Mouse (Mus musculus) stomach, embryonic 15.5 days (tissue): ENCODE data around the gene Ebf1. TPM values are rescaled to one million over a fixed set of nuclear protein-coding genes. Genes with fewer than 3 reads are reported as not detected.

ENCODE experiments used
- ATAC-seq: fragments of 200-750 bp; cut with Nextera tagmentation; 2 replicates; pipeline ENCODE4 v1.8.0; 2017; ENCODE audit warnings: low read depth, moderate number of reproducible peaks, moderate TSS enrichment; ENCODE audit not compliant: insufficient read depth, low FRiP score
- H3K27ac ChIP-seq: fragments of 300-500 bp; sonication (generic); 2 replicates; pipeline ENCODE4 v1.5.1; 2015; ENCODE audit warnings: mild to moderate bottlenecking, inconsistent platforms
- H3K27me3 ChIP-seq: fragments of 300-500 bp; sonication (generic); replicated peaks from 2 replicates; pipeline ENCODE4 v1.6.1; 2015; ENCODE audit warnings: inconsistent platforms
- H3K36me3 ChIP-seq: fragments of 300-500 bp; sonication (generic); 2 replicates; pipeline ENCODE4 v1.6.1; 2015; ENCODE audit warnings: inconsistent platforms
- H3K4me1 ChIP-seq: fragments of 300-500 bp; sonication (generic); 2 replicates; pipeline ENCODE4 v1.6.1; 2015; ENCODE audit warnings: inconsistent platforms
- H3K4me2 ChIP-seq: fragments of 300-500 bp; sonication (generic); 2 replicates; pipeline ENCODE4 v1.6.1; 2015; ENCODE audit warnings: mild to moderate bottlenecking, inconsistent platforms
- H3K4me3 ChIP-seq: fragments of 300-500 bp; sonication (generic); replicated peaks from 2 replicates; pipeline ENCODE4 v1.5.1; 2015; ENCODE audit warnings: inconsistent platforms
- H3K9ac ChIP-seq: fragments of 300-500 bp; sonication (generic); 2 replicates; pipeline ENCODE4 v1.6.1; 2015; ENCODE audit warnings: inconsistent platforms
- H3K9me3 ChIP-seq: fragments of 300-500 bp; sonication (generic); 2 replicates; pipeline ENCODE4 v1.6.1; 2016; ENCODE audit warnings: inconsistent platforms
- WGBS: fragments of 180-500 bp; shearing (Covaris S2); methylation state at CpG from one replicate; pipeline ENCODE4 v1.1.7; 2015; 5-methylcytosine and 5-hydroxymethylcytosine counted together
- polyA plus RNA-seq: library from polyadenylated mRNA; unstranded; fragments of >200 nt; fragmentation: Nextera tagmentation; extraction: Ambion mirVana; gene quantifications from 2 replicates; pipeline ENCODE4 v1.2.1, GENCODE M21; 2015

The Ebf1 gene
- polyA plus RNA-seq, 1 experiment from 2014 or later, result 12.2 TPM

- H3K27ac ChIP-seq, result no peak overlapping the region
- no peak overlapping the region for H3K9ac ChIP-seq
- no peak for ATAC-seq
- no peaks in the 10 kb centered on the region for H3K36me3 ChIP-seq
- H3K4me3 ChIP-seq, result no peak overlapping the region
- H3K4me1 ChIP-seq, result no peaks in the 10 kb centered on the region
- WGBS, result 64% methylated on average over 6 of the region's 6 CpGs
- no peaks in the 10 kb centered on the region for H3K9me3 ChIP-seq
- H3K27me3 ChIP-seq, result no peaks in the 10 kb centered on the region
- no peak overlapping the region for H3K4me2 ChIP-seq
Measured at GRCm38 (mm10) chr11:44811007-44811406, 193.9 kb downstream of the Ebf1 start.

GRCm38 (mm10) chr11:44812193-44812746 lies 195.2 kb downstream of the Ebf1 start:
- Histone ChIP-seq H3K4me2 (no peak overlapping the region), H3K4me1 (no peaks in the 10 kb centered on the region), H3K27me3 (no peaks in the 10 kb centered on the region), H3K36me3 (no peaks in the 10 kb centered on the region), H3K27ac (no peak overlapping the region), H3K9me3 (no peaks in the 10 kb centered on the region), H3K9ac (no peak overlapping the region), H3K4me3 (no peak overlapping the region)
- no peak for ATAC-seq
- 84% methylated on average over 5 of the region's 5 CpGs for WGBS

GRCm38 (mm10) chr11:44813534-44813933 lies 196.4 kb downstream of the Ebf1 start:
- ATAC-seq, result no peak
- 66% methylated on average over 7 of the region's 7 CpGs for WGBS
- Histone ChIP-seq H3K9me3 (no peaks in the 10 kb centered on the region), H3K36me3 (no peaks in the 10 kb centered on the region), H3K9ac (no peak overlapping the region), H3K4me3 (no peak overlapping the region), H3K27me3 (no peaks in the 10 kb centered on the region), H3K4me1 (no peaks in the 10 kb centered on the region), H3K27ac (no peak overlapping the region), H3K4me2 (no peak overlapping the region)

GRCm38 (mm10) chr11:44814847-44815246 lies 197.7 kb downstream of the Ebf1 start:
- Histone ChIP-seq H3K4me1 (no peaks in the 10 kb centered on the region), H3K4me3 (no peak overlapping the region), H3K9ac (no peak overlapping the region), H3K27ac (no peak overlapping the region), H3K9me3 (no peaks in the 10 kb centered on the region), H3K27me3 (no peaks in the 10 kb centered on the region), H3K4me2 (no peak overlapping the region), H3K36me3 (no peaks in the 10 kb centered on the region)
- no peak for ATAC-seq
- WGBS, result 81% methylated on average over 5 of the region's 5 CpGs

GRCm38 (mm10) chr11:44815991-44816390 lies 198.9 kb downstream of the Ebf1 start:
- no peak overlapping the region for H3K4me2 ChIP-seq
- no peak overlapping the region for H3K9ac ChIP-seq
- no peak overlapping the region for H3K27ac ChIP-seq
- no peaks in the 10 kb centered on the region for H3K27me3 ChIP-seq
- H3K36me3 ChIP-seq, result no peaks in the 10 kb centered on the region
- H3K4me1 ChIP-seq, result no peaks in the 10 kb centered on the region
- H3K4me3 ChIP-seq, result no peak overlapping the region
- WGBS, result 72% methylated on average over 4 of the region's 4 CpGs
- ATAC-seq, result no peak
- no peaks in the 10 kb centered on the region for H3K9me3 ChIP-seq

GRCm38 (mm10) chr11:44822312-44822711 lies 205.2 kb downstream of the Ebf1 start:
- no peaks in the 10 kb centered on the region for H3K27me3 ChIP-seq
- no peak overlapping the region for H3K4me3 ChIP-seq
- H3K27ac ChIP-seq, result no peak overlapping the region
- H3K9me3 ChIP-seq, result no peaks in the 10 kb centered on the region
- no peak overlapping the region for H3K9ac ChIP-seq
- ATAC-seq, result no peak
- H3K4me2 ChIP-seq, result no peak overlapping the region
- no peaks in the 10 kb centered on the region for H3K36me3 ChIP-seq
- no peaks in the 10 kb centered on the region for H3K4me1 ChIP-seq

- Histone ChIP-seq H3K36me3 (no peaks in the 10 kb centered on the region), H3K9me3 (no peaks in the 10 kb centered on the region), H3K9ac (no peak overlapping the region), H3K4me1 (no peaks in the 10 kb centered on the region), H3K4me3 (no peak overlapping the region), H3K27ac (no peak overlapping the region), H3K27me3 (peaks cover 8% of the 10 kb centered on the region; the same call in 1 of the 2 replicates), H3K4me2 (no peak overlapping the region)
- 27% methylated on average over 14 of the region's 14 CpGs for WGBS
- no peak for ATAC-seq
Measured at GRCm38 (mm10) chr11:44832227-44832939, 215.3 kb downstream of the Ebf1 start.

- Histone ChIP-seq H3K36me3 (no peaks in the 10 kb centered on the region), H3K4me3 (no peak overlapping the region), H3K9ac (no peak overlapping the region), H3K9me3 (no peaks in the 10 kb centered on the region), H3K4me1 (no peaks in the 10 kb centered on the region), H3K27me3 (peaks cover 8% of the 10 kb centered on the region; the same call in 1 of the 2 replicates), H3K27ac (no peak overlapping the region), H3K4me2 (0 out of 2 replicates have a peak overlapping the region, but pooled peaks have one; percentile 10)
- no peak for ATAC-seq
- 16% methylated on average over 4 of the region's 4 CpGs for WGBS
Measured at GRCm38 (mm10) chr11:44832940-44833254, 215.8 kb downstream of the Ebf1 start.

GRCm38 (mm10) chr11:44833351-44833996 lies 216.4 kb downstream of the Ebf1 start:
- Histone ChIP-seq H3K27me3 (peaks cover 8% of the 10 kb centered on the region; the same call in 1 of the 2 replicates), H3K9me3 (no peaks in the 10 kb centered on the region), H3K27ac (no peak overlapping the region), H3K4me2 (0 out of 2 replicates have a peak overlapping the region, but pooled peaks have one; percentile 10), H3K9ac (no peak overlapping the region), H3K4me3 (no peak overlapping the region), H3K36me3 (no peaks in the 10 kb centered on the region), H3K4me1 (no peaks in the 10 kb centered on the region)
- 33% methylated on average over 18 of the region's 18 CpGs for WGBS
- ATAC-seq, result no peak

GRCm38 (mm10) chr11:44835166-44835565 lies 218.0 kb downstream of the Ebf1 start:
- Histone ChIP-seq H3K9ac (no peak overlapping the region), H3K9me3 (no peaks in the 10 kb centered on the region), H3K4me2 (no peak overlapping the region), H3K27me3 (peaks cover 8% of the 10 kb centered on the region; the same call in 1 of the 2 replicates), H3K36me3 (no peaks in the 10 kb centered on the region), H3K27ac (no peak overlapping the region), H3K4me3 (no peak overlapping the region), H3K4me1 (no peaks in the 10 kb centered on the region)
- ATAC-seq, result no peak
- 23% methylated on average over 5 of the region's 5 CpGs for WGBS

GRCm38 (mm10) chr11:44837592-44837991 lies 220.5 kb downstream of the Ebf1 start:
- WGBS, result 93% methylated on average over 2 of the region's 2 CpGs

More at GRCm38 (mm10) chr11:44837592-44837991, 220.5 kb downstream of the Ebf1 start:
- Histone ChIP-seq H3K27me3 (0 out of 2 replicates have a peak, but pooled peaks cover 8% of the 10 kb centered on the region), H3K9ac (no peak overlapping the region), H3K4me1 (no peaks in the 10 kb centered on the region), H3K9me3 (no peaks in the 10 kb centered on the region), H3K4me2 (no peak overlapping the region), H3K4me3 (no peak overlapping the region), H3K27ac (no peak overlapping the region), H3K36me3 (no peaks in the 10 kb centered on the region)
- ATAC-seq, result no peak
